Mouse (Mus musculus): ENCODE results near the gene Adgrb2. TPM values are rescaled to one million over a fixed set of nuclear protein-coding genes. Genes with fewer than 3 reads are reported as not detected.
A peak's percentile ranks its signal among the peaks of the same experiment; 100 is the strongest.

Adgrb2 gene
- total and polyA plus RNA-seq, 3 experiments: 0.04 to 0.15 TPM; not detected in 1

DNA sequence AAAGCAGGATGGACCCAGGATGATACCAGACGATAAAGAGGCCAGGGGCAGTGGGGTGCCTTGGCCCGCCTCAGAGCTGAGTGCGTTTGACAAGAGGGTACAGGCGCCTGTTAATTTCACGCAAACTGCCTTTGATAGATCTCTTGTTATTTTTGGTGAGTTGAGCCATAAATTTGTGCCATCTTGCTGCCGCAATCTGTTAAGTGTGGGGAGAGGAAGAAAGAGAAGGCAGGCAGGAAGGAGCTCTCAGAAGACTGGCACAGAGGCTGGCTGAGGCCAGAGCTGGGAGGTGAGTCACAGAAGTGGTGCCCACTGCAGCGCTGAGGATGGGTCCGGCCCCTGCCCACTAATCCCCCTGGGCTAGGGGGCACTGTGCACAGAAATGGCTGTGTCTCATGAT lies 10.6 kb downstream of the Adgrb2 start:
- Histone ChIP-seq H3K4me3 (ENCODE audit: control insufficient read depth in 1 of 2, insufficient read depth in 1 of 2, low read depth in 2 of 2, low read length in 2 of 2) (no peak overlapping the region), H3K36me3 (ENCODE audit: control insufficient read depth in 1 of 2, insufficient read depth in 2 of 2, low read length in 2 of 2) (no peaks in the 10 kb centered on the region), H3K4me1 (ENCODE audit: control insufficient read depth in 1 of 2, insufficient read depth in 2 of 2, low read length in 2 of 2) (no peaks in the 10 kb centered on the region), H3K27ac (ENCODE audit: control insufficient read depth, low read depth, low read length) (no peak overlapping the region), H3K9ac (ENCODE audit: control insufficient read depth, low read depth, low read length, poor library complexity, severe bottlenecking) (no peak overlapping the region), H3K27me3 (ENCODE audit: control insufficient read depth in 1 of 2, insufficient read depth in 2 of 2, low read length in 2 of 2) (no peaks in the 10 kb centered on the region), H3K79me2 (ENCODE audit: control insufficient read depth, insufficient read depth, low read length, poor library complexity) (no peaks in the 10 kb centered on the region), H3K9me3 (replicated peaks; ENCODE audit: insufficient read depth, low read length) (no peaks in the 10 kb centered on the region)
- DNase-seq (ENCODE audit: low read depth, low spot score): no peak
- TF ChIP-seq JUND (IDR thresholded peaks at IDR 0.05; ENCODE audit: low read depth, low read length): no peak
- TF ChIP-seq TAL1 (IDR thresholded peaks at IDR 0.05; ENCODE audit: low read length): no peak
- TF ChIP-seq MAZ (IDR thresholded peaks at IDR 0.05; ENCODE audit: low read depth, low read length): no peak
- no peak for TF ChIP-seq MEF2A (IDR thresholded peaks at IDR 0.05; ENCODE audit: extremely low read depth, insufficient replicate concordance, low read depth, low read length, poor library complexity, severe bottlenecking)

DNA sequence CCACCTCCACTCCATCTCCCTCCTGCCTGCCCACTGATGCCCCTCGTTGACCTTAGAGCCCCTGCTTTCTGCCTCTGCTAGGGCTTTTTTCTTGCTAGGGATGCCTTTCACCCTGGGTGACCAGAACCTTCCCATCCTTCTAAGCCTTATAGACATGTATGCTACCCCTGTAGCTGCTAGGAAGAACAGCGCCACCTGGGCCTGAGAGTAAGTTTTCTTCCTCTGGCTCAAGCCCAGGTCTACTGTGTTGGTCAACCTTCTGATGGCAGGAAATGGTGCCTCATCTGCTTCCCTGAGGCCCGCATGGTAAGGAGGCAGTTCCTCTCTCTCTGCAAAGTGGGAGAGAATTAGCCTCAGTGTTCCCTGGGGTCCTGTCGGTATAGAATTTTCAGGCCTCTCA lies 11.3 kb downstream of the Adgrb2 start:
- H3K9ac ChIP-seq (ENCODE audit: control insufficient read depth, low read depth, low read length, poor library complexity, severe bottlenecking): no peak overlapping the region
- H3K27ac ChIP-seq (ENCODE audit: control insufficient read depth, low read depth, low read length): no peak overlapping the region
- no peak for DNase-seq (ENCODE audit: low read depth, low spot score)
- no peaks in the 10 kb centered on the region for H3K4me1 ChIP-seq (ENCODE audit: control insufficient read depth in 1 of 2, insufficient read depth in 2 of 2, low read length in 2 of 2)
- TF ChIP-seq UBTF (IDR thresholded peaks at IDR 0.05; ENCODE audit: borderline replicate concordance, insufficient read depth, low read depth, low read length) (no peak), POLR2AphosphoS5 (IDR thresholded peaks at IDR 0.05; ENCODE audit: borderline replicate concordance, low read depth, low read length) (no peak), RAD21 (IDR thresholded peaks at IDR 0.05; ENCODE audit: low read depth, low read length) (peak; percentile 4; the same call in 1 of the 2 replicates), CTCF (IDR thresholded peaks at IDR 0.05 in 2 of 3, conservative IDR thresholded peaks at IDR 0.05 in 1 of 3; ENCODE audit: control insufficient read depth in 1 of 3, insufficient read depth in 1 of 3, low read depth in 2 of 3, low read length in 3 of 3, poor library complexity in 1 of 3, severe bottlenecking in 1 of 3) (peak in 2 of 3 experiments; percentile 20 to 27; a peak in 3 of 6 replicates)
- H3K79me2 ChIP-seq (ENCODE audit: control insufficient read depth, insufficient read depth, low read length, poor library complexity): no peaks in the 10 kb centered on the region
- H3K9me3 ChIP-seq (replicated peaks; ENCODE audit: insufficient read depth, low read length): no peaks in the 10 kb centered on the region
- H3K36me3 ChIP-seq (ENCODE audit: control insufficient read depth in 1 of 2, insufficient read depth in 2 of 2, low read length in 2 of 2): no peaks in the 10 kb centered on the region
- H3K27me3 ChIP-seq (ENCODE audit: control insufficient read depth in 1 of 2, insufficient read depth in 2 of 2, low read length in 2 of 2): no peaks in the 10 kb centered on the region
- no peak overlapping the region for H3K4me3 ChIP-seq (ENCODE audit: control insufficient read depth in 1 of 2, insufficient read depth in 1 of 2, low read depth in 2 of 2, low read length in 2 of 2)

DNA sequence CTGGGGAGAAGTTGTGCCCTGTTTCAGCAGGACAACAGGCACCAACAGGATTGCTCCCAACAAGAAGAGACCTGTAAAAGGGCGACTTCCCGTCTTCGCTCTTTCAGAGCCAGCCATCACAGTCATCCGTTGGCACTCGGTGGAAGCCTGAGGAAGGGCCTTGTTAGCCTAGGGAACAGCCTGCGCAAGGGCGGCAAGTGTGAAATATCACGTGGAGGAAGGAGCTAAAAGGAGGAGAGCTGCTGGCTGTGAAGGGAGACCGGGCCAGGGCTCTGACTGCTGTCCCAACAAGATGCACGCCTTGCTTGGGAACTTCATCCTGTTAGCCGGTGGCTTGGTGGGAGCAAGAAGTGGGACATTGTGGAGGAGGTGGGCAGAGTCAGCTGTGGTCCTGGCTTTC lies 13.5 kb downstream of the Adgrb2 start:
- no peak overlapping the region for H3K27ac ChIP-seq (ENCODE audit: control insufficient read depth, low read depth, low read length)
- H3K27me3 ChIP-seq (ENCODE audit: control insufficient read depth in 1 of 2, insufficient read depth in 2 of 2, low read length in 2 of 2): no peaks in the 10 kb centered on the region
- no peak overlapping the region for H3K4me3 ChIP-seq (ENCODE audit: control insufficient read depth in 1 of 2, insufficient read depth in 1 of 2, low read depth in 2 of 2, low read length in 2 of 2)
- no peaks in the 10 kb centered on the region for H3K4me1 ChIP-seq (ENCODE audit: control insufficient read depth in 1 of 2, insufficient read depth in 2 of 2, low read length in 2 of 2)
- no peak overlapping the region for H3K9ac ChIP-seq (ENCODE audit: control insufficient read depth, low read depth, low read length, poor library complexity, severe bottlenecking)
- DNase-seq (ENCODE audit: low read depth, low spot score): no peak
- no peaks in the 10 kb centered on the region for H3K79me2 ChIP-seq (ENCODE audit: control insufficient read depth, insufficient read depth, low read length, poor library complexity)
- H3K9me3 ChIP-seq (replicated peaks; ENCODE audit: insufficient read depth, low read length): no peaks in the 10 kb centered on the region
- TF ChIP-seq USF1 (IDR thresholded peaks at IDR 0.05; ENCODE audit: low read depth, low read length): no peak
- TF ChIP-seq POLR2AphosphoS5 (IDR thresholded peaks at IDR 0.05; ENCODE audit: borderline replicate concordance, low read depth, low read length): no peak
- TF ChIP-seq RAD21 (IDR thresholded peaks at IDR 0.05; ENCODE audit: low read depth, low read length): no peak
- TF ChIP-seq SIN3A (IDR thresholded peaks at IDR 0.05; ENCODE audit: low read length): no peak
- no peak for TF ChIP-seq RCOR1 (IDR thresholded peaks at IDR 0.05; ENCODE audit: low read depth, low read length)
- no peak for TF ChIP-seq TCF12 (IDR thresholded peaks at IDR 0.05; ENCODE audit: low read depth, low read length)
- TF ChIP-seq ZMIZ1 (IDR thresholded peaks at IDR 0.05; ENCODE audit: low read depth, low read length): no peak
- H3K36me3 ChIP-seq (ENCODE audit: control insufficient read depth in 1 of 2, insufficient read depth in 2 of 2, low read length in 2 of 2): no peaks in the 10 kb centered on the region

Data from MEL (cell line).